Mouse (Mus musculus) layer of hippocampus, postnatal 25 days (tissue): ENCODE measurements around the gene Slc8b1. TPM values are rescaled to one million over a fixed set of nuclear protein-coding genes. Genes with fewer than 3 reads are reported as not detected.
A peak's percentile ranks its signal among the peaks of the same experiment; 100 is the strongest.

ENCODE experiments used
- DNase-seq, 2 experiments: peaks; one replicate each; pipeline ENCODE4 v3.0.0; 2022; ENCODE audit warnings: mixed read lengths in 2 of 2, low spot score in 1 of 2; ENCODE audit errors: extremely low spot score in 1 of 2
- total RNA-seq, 2 experiments: library from RNA; stranded (reverse); gene quantifications; 2 replicates each; pipeline ENCODE4 v1.2.3; 2021

Slc8b1 gene
- total RNA-seq = 10 to 100 TPM in 1 of 2 experiments, 1 to 10 TPM in 1; 6.5 to 14.3 TPM

DNA sequence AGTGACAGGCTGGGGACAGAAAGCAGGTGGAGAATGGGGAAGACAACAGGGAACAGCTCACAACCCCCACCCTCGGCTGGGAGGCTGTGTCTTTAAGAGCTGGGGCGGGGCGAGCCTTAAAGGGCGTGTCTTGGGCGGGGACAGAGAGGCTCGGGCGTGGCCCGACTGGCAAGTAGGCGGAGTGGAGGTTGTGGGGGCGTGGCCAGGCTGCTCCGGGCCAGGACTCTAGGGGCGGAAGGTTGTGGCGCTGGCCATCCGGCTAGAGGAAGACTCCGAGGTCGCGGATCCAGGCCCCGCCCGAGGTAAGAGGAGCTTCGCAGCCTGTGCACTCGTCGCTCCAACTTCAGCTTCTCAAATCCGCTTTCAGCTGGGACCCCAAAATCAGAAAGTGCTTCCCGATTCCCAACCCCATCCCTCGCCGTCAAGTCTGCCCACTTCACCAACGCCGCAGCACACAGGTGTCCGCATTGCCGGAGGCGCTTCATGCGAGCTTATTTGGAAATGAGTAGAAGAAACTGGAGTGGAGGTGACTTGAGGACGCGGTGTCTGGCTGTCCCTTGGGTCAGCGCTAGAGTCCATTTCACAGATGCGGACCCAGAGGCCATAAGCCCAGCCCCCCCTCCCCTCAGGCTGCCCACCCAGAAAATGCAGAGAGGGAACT, at the start of gene Slc8b1:
Gene Slc8b1, plus strand, starts transcription at position 187 of the 661 bp plus-strand sequence.
- peak; percentile 64 to 73 for DNase-seq

DNA sequence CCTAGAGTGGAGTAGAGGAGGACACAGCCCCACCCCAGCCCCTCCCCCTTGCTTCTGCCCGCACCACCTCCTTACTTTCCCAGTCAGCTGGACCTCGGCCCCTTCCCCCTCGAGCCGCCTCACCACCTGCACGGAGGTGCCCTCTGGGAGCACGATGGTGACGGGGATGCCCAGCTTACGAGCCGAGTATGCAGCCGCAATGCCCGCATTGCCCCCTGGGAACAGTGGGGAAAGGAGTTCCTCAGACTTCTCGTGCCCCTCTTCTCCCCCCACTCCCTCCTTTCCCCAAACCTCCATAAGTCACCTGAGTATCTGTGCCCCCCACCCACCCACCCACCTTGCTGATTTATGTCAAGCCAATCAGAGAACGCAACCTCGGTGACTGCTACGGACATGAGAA, 49.1 kb upstream of the Slc8b1 start:
- no peak for DNase-seq

DNA sequence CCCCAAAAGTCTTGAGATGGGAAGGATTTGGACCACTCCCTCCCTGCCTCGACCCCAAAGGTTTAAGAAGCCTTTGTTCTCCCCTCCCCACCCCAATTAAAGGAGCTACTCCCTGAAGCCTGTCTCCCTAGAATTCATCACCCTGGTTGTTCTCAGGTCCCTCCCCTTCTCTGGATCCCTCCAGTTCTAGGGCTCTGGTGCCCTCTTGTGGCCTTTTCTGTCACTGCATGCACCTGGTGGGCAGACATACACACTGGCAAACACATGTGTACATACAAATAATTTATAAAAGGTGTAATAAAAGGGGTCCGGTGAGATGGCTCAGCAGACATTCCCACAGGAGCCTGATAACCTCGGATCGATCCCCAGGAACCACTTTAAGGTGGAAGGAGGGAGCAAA, 46.6 kb upstream of the Slc8b1 start:
- DNase-seq = no peak

DNA sequence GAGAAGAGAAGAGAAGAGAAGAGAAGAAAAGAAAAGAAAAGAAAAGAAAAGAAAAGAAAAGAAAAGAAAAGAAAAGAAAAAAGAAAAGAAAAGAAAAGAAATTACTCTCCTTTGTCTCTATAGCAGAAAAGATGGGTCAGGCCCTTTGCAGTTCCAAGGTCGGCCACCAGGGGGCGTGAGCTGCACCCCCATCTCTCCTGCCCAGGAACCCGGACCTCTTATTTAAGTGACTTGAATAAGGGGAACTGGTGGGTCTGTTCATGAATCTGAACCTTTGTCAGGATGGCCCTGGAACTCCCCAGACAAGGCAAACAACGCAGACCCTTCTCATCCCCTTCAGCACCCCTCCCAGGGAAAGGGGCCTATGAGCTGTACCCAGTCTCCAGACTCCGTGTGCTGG, 45.9 kb upstream of the Slc8b1 start:
- peak in 1 of 2 experiments; percentile 51 for DNase-seq

DNA sequence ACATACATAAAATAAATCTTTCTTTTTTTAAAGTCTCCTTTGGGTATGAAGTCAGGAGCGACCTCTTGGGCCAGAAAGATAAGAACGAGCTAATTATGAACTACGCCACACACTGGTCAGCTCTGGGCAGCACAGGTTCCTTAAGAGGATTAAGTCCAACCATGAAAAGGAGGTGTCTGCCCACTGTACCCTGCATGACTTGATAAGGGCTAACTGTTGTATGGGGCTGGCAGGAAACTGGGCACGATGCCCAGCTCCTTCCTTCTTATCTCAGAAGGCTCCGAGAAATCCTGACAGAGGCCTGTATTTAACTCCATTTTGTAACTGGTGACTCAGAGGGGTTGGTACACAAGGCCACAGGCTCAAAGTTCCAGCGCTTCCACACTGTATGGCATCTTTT, 45.1 kb upstream of the Slc8b1 start:
- DNase-seq = no peak

DNA sequence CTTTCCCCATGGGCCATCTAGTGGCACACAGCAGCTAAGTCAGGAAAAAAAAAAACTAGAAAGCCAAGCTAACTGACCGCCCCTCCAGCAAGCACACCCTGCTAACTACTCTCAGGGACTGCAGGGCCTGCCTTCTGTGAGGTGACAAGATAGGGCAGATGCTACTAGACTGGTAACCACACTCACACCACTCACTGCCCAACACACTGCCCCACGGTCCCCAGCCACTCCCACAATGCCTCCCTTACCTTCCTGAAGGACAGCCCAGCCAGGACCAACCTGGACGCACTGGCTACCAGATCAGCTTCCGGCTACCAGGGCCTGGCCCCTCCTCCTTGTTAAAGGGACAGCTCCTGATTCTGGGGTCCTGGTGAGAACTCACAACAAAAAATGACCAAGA, 43.9 kb upstream of the Slc8b1 start:
- no peak for DNase-seq

DNA sequence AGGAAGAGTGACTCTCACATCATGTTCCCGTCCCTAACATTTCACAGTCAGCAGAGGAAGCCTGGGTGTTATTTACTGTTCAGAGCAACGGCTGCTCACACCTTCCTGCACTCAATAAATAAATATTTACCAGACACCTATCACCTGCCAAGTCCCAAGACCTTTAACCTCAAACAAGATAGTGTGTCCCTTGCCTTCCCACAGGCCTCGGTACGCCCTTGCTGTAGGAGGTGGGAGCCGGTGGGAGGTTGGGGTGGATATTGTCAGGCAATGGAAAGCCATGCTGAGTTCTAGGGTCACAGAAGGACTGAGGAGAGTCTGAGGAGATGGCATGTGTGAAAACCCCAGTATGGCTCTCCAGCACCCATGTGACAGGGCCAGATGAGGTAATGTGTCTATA, 42.6 kb upstream of the Slc8b1 start:
- DNase-seq = no peak

DNA sequence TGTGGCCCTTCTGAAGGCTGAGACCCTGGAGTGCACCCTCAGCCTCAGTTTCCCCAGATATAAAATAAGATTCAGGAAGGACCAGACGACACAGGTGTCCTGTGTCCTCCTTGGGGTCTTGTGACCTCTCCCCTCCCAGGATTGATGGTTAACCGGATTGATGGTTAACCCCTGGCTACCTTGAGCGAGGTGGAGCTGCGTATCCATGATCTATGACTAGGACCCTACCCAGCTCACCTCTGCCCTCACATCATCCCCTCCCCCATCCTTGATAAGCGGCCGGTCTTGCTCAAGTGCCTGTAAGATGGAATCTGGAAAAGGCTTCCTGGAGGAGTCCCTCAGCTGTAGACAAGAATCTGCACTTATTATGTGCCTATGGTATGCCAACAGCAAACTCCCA, 42.1 kb upstream of the Slc8b1 start:
- DNase-seq = no peak

DNA sequence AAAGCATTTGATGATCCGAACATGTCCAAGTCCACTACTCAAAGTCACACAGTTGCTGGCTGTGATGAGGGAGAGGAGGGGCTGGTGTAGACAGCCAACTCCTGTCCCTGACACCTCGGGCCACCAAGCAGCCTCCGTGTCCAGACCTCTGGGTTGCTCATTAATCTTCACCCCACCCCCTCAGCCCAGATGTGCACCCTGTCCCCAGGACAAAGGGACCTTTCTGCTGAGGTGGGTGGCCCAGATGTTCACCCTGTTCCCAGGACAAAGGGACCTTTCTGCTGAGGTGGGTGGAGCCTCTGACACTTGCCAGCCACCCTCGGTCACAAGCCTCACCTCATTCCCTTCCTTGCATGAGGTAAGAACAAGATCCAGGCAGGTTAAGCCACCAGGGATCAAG, 39.4 kb upstream of the Slc8b1 start:
- no peak for DNase-seq

DNA sequence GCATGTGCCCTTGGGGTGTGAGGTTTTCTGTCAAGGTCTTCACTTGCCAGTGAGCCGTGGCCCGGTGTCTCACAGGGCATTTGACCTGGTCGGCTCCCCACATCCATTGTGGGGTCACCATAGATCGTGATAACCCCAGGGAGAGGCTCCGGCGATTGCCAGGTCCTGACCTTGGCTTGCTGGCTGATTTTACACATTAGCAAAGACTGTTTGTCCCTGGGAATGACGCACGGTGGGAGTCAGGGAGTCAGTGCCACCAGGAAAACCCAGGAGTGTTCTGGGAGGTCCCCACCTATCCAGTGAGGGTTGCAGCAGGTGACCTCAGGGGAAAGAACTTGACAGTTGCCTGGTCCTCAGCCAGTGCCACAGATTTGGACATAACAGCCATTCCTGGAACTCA, 38.2 kb upstream of the Slc8b1 start, which contains the start of gene Sdsl:
Gene Sdsl, minus strand, starts transcription at position 41 of the 400 bp plus-strand sequence.
- no peak for DNase-seq

DNA sequence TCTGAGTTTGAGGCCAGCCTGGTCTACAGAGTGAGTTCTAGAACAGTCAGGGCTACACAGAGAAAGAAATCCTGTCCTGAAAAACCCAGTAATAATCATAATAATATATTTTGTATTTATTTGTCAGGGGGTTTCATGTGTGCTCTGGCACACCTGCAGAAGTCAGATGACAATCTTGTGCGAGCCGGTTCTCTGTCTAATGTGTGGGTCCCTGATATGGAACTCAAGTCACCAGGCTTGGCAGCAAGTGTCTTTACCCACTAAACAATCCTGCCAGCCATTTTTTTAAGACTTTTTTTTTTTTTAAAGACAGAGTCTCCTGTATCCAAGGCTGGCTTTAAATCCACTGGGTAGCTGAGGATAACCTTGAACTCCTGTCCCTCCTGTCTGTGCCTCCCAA, 37.6 kb upstream of the Slc8b1 start:
- no peak for DNase-seq

DNA sequence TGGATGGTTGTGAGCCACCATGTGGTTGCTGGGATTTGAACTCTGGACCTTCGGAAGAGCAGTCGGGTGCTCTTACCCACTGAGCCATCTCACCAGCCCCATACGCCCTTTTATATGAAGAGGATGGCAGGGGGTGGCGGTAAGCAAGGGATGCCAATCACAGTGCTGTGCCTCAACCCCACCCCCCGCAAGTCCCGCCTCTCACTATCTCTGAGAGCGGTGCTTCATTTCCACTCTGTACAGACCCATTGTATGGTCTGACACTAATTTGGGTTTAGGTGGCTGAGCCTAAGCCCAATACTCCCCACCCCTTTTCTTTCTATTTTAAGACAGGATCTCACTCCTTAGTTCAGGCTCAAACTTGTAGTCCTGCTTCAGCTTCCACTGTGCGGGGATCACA, 35.1 kb upstream of the Slc8b1 start:
- no peak for DNase-seq

DNA sequence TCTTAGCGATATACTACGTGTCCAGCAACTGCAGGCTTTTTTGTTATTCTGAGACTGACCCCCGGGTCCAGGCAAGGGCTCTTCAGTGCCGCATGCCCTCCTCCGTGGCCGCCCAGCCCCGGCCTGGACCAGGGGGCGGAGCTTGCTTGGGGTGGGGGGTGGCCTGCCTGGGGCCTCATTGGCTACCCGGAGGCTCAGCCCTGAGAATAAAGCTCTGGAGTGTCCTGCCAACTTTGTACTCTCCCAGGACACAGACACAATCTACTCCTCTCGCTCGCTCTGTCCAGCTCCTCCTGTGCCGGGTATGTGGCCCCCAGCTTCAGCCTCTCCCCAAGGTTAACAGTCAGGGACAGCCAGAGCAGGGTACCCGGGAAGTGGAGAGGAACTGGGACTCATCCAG, 34.7 kb upstream of the Slc8b1 start, which contains the start of gene Sds:
Gene Sds, plus strand, starts transcription at position 231 of the 400 bp plus-strand sequence.
- no peak for DNase-seq

DNA sequence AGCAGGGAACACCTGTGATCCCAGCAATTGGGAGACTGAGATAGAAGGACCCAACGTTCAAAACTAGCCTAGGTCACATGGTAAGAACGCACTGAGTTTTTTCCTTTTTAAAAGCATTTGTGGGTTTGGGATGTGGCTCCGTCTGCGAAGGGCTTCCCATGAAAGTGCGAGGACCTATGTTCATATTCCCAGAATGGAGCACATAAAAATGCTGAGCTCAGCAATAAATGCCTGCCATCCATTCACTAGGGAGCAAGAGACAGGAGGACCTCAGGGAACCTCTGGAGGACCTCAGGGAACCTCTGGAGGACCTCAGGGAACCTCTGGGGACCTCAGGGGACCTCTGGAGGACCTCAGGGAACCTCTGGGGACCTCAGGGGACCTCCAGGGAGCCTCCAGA, 33.0 kb upstream of the Slc8b1 start:
- no peak for DNase-seq

DNA sequence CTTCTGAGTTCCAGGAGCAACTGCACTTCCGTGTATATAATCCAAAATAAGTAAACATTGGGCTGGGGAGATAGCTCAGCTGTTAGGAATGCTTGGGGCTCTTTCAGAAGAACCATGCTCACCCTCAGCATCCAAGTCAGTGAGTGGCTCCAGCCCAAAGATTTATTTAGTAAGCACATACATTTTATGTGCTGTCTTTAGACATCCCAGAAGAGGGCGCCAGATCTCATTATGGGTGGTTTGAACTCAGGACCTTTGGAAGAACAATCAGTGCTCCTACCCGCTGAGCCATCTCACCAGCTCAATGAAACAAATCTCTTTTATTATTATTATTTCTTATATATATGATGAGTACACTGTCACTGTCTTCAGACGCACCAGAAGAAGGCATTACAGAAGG, 31.4 kb upstream of the Slc8b1 start:
- no peak for DNase-seq

DNA sequence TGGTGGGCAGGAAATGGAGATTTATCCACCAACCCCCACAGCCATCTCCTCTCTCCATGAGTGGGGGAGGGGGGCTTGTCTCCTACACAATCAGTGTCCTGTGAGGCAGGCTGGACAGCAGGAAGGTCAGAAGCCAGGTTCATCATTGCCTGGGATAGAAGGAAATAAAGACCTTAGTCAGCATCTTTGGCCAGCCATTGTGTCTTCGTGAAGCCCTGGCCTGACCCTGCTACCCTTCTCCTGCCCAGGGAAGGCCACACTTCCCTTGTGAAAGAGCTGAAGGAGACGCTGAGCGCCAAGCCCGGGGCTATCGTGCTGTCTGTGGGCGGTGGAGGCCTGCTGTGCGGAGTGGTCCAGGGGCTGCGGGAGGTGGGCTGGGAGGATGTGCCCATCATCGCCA, 29.8 kb upstream of the Slc8b1 start:
- DNase-seq = no peak

DNA sequence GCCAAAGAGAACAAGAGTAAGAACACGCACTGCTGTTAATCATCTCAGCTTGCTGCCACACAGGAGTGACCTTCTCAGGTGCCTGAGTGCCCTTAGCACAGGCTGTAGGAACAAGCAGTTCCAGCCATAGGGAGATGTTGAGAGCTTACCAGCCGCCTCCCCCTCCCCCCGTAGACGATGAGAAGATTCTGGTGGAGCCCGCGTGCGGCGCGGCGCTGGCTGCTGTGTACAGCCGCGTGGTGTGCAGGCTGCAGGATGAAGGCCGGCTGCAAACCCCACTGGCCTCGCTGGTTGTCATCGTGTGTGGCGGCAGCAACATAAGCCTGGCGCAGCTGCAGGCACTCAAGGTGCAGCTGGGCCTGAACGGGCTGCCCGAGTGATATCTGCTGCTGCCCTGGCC, 27.6 kb upstream of the Slc8b1 start:
- no peak for DNase-seq

DNA sequence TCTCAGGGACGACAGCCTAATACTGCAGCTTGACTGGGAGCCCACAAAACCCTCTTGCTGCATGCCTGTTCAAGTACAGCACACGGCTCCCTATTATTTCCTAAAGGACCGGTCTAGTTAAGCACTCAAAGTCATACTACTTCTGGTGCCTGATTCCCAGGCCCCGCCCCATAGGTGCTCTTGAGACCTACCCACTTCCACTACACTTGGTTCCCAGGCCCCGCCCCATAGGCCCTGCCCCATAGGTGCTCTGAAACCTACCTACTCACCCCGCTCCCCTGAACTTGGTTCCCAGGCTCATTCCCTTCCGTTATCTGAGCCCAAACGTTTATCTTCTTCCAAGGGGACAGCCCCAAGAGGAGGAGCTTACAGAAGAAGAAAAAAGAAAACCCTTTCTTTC, 23.1 kb upstream of the Slc8b1 start:
- no peak for DNase-seq

DNA sequence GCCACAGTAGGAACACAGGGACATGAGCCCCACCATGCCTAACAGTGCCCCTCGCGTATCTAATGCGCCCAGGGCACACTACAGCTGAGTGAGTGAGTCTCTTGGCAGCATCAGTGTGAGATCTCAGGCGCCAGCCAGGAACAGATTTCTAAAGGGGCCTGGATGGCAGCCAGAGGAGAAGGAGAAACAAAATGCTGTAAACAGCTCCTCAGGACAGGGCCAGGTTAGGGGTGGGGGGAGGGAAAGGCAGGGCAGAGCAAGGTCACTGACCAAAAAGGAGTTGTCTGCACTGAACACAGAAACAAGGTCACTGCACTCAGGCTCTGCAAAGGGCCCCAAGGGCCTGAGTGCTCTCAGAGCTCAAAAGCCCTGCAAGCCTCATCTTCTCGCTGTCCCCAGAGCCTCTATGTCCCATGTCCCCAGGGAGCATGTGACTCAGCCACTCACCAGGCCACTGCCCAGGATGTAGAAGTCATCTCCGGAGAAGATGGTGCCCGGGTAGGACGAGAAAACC, 20.2 kb upstream of the Slc8b1 start:
- DNase-seq = peak in 1 of 2 experiments; percentile 48

DNA sequence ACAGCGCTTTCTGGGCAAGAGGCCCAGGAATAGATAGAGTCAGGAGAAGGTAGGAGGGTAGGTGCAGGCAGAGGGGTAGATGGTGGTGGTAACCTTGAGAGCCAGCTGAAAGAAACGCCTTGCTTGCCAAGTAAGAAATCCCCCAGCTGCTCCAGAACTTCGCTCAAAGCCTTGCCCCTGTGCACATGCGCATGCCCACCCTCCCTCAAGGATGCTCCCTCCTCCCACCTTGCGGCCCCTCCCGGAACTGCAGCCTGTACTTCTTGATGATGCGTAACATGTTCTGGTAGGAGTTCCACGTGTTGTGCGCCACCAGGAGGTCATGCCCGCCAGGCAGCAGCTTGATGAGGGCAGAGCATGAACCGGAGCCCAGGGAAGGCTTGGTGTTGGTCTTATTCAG, 18.5 kb upstream of the Slc8b1 start:
- peak in 1 of 2 experiments; percentile 53 for DNase-seq

DNA sequence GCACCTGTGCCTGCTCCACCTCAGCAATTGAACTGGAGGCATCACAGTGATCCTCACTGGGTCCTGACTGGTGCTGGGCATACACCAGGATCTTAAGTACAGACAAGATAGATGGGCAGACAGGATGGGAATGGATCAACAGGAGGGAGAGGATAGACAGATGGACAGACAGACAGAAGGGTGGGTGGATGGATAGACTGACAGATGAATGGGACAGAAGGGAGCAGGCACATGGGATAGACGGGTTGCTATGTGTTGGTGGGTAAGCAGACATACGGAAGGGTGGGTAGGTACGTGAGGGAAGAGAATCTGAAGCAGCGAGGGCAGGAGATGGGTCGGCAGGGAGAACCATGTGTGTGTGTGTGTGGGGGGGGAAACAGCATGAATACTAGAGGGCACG, 17.5 kb upstream of the Slc8b1 start:
- DNase-seq = no peak

DNA sequence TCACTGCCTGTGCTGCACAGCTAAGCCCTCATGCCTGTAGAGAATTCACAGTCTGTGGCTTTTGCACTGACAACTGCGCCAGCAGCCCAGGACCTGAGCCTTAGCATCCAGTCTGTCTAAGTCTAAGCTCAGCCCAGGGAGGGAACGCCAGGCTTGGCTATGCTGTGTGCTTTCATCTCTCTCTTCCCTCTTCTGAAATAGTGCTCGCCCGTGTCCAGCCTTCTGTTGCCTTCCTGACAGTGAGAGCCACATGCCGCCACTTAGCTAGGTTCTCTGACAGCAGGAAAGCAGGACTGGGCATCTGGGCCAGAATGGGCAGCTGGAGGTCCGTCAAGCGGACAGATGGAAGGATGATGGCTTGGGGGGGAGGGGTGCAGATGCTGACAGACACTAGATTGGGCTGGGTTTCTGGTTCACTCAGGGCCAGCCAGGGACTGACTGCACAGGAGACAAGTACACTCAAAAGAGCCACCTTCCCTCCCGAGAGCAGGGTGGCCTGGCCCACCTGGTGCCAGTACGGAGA, 17.0 kb upstream of the Slc8b1 start:
- DNase-seq = no peak
